Mouse (Mus musculus) brown adipose tissue, adult 24 weeks (tissue): ENCODE data around the gene AC153137.1. TPM values are rescaled to one million over a fixed set of nuclear protein-coding genes. Genes with fewer than 3 reads are reported as not detected.

Experiments
- H3K27ac ChIP-seq: fragments of 200-500 bp; replicated peaks from 2 replicates; pipeline ENCODE4 v1.5.1; 2012; ENCODE audit warnings: low read depth, mild to moderate bottlenecking, low read length
- H3K4me1 ChIP-seq: fragments of 200-500 bp; 2 replicates; pipeline ENCODE4 v1.6.1; 2012; ENCODE audit warnings: low read length, mixed read lengths; ENCODE audit not compliant: control insufficient read depth, insufficient read depth, insufficient read length
- H3K4me3 ChIP-seq: fragments of 200-500 bp; 2 replicates; pipeline ENCODE4 v1.5.1; 2012; ENCODE audit warnings: low read depth, mild to moderate bottlenecking, low read length, moderate library complexity; ENCODE audit not compliant: insufficient read depth
- polyA plus RNA-seq: library from polyadenylated mRNA; stranded (reverse); fragments of >200 nt; gene quantifications from 2 replicates; pipeline ENCODE4 v1.2.4, GENCODE M21; 2012; ENCODE audit not compliant: missing spikeins, insufficient read depth, insufficient read length

The AC153137.1 gene
- polyA plus RNA-seq, 1 experiment = not detected

DNA sequence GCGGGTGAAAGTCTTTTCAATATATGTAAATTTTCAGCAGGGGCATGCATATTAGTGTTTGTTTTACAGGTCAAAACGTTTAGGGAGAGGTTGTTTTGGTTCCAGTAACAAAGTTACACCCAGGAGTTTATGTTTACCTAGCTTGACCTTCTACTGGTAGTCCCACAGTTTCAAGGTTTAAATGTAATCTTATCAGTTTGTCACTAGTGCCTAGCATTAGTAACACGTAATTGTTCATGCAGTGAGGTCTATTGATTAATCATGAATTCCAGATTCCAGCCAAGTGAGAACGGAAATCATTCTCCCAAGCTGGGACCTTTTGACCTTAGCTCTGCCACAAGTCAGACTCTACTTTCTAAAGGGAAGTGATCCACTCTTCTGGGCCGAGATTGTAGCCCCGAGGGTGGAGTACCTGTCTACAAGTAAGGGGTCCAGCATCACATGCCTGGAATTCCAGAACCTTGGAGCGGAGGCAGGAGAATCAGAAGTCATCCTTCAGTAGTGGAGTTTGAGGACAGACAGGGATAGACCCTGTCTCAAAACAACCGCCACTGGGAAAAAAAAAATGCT lies 40.3 kb downstream of the AC153137.1 start:
- Histone ChIP-seq H3K4me3 (no peak overlapping the region), H3K4me1 (no peaks in the 10 kb centered on the region), H3K27ac (no peak overlapping the region)

DNA sequence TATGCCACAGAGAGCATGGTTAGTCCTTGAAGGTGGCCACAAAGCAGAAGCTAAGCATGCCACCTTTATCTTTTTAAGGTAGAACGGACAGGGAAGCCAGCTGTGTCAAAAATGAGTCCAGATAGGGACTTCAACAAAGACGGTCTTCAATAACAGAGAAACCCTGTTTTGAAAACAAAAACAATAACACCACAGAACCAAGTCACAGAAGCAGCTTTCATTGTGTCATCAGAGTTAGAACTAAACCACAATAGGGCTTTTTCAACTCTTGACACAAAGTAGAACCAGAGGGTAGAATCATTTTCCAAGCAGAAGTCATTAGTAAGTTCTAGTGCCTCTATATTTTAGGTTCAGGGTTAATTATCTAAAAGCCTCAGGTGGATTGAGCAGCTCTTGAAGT lies 41.3 kb downstream of the AC153137.1 start:
- Histone ChIP-seq H3K4me3 (no peak overlapping the region), H3K4me1 (no peaks in the 10 kb centered on the region), H3K27ac (no peak overlapping the region)

DNA sequence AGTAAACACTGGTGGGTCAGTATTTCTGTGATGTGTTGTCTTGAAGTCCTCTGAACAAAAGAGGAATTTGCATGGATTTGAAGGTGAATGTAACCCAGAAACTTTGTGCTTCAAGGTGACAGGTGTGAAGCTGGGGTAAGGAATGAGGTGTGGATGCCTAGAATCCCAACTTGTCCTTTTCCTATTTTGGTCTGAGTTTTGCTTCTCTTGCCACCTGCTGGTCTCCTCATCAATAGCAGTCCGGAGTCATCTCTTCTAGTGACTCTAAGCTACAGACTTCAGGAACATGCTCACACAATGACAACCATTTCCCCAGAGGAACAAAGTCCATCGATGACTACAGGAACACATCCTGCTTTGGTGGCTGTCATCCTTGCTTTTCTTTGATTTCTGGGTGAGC lies 46.9 kb downstream of the AC153137.1 start:
- H3K4me3 ChIP-seq = no peak overlapping the region

GRCm38 (mm10) chr1:30930194-30930593 lies 47.6 kb downstream of the AC153137.1 start:
- Histone ChIP-seq H3K4me1 (no peaks in the 10 kb centered on the region), H3K27ac (no peak overlapping the region), H3K4me3 (no peak overlapping the region)

More for the DNA sequence above, 46.9 kb downstream of the AC153137.1 start:
- Histone ChIP-seq H3K27ac (no peak overlapping the region), H3K4me1 (no peaks in the 10 kb centered on the region)

Other genes starting within 250 kb of the AC153137.1 start
- gene Phf3, start 104.0 kb downstream of the AC153137.1 start, polyA plus RNA-seq = 29.0 and 36.1 TPM in 2 replicates
- not detected in 2 replicates for gene Lgsn, start 198.4 kb upstream of the AC153137.1 start, polyA plus RNA-seq
- gene 4931428L18Rik, start 244.7 kb upstream of the AC153137.1 start, polyA plus RNA-seq = 2.7 TPM in 2 replicates
- gene Pih1d3, start 244.9 kb upstream of the AC153137.1 start, polyA plus RNA-seq = not detected in 2 replicates